In the genomic region with DNA sequence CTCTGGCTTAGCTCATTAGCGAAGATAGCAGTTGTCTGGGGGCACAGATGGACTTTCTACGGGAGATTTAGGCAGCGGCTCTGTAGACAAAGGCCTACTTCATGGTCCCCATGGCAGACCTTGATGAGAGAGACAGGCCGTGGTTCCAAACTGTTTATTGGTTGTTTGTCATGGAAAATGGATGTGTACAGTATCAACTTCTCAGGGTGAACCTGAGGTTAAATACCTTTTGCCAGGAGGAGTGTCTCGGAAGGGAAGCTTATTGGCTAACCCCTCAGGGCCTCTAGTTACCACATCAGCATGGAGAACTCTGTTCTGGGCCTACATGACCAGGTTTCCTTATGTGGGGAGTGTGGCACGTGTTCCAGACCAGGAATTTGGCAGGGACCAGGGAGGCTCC, we compare ENCODE assay signal across 25 mouse cellular contexts. TPM values are rescaled to one million over a fixed set of nuclear protein-coding genes. Genes with fewer than 3 reads are reported as not detected.
DNase-seq lines count a peak whose midpoint lies in the region; ATAC-seq and TF ChIP-seq lines count a peak whose summit lies in the region.
"Had no signal": no experiment of that assay in that cellular context is flagged by ENCODE, and none has a peak within 500 bp of the region (broad histone marks: within the 10 kb centered on the region; RNA-seq: fewer than 3 reads in every experiment).

No protein-coding gene starts in this region.

- no peaks in the 10 kb centered on the region for H3K27me3 ChIP-seq in liver, adult 2 months (ENCODE audit: control insufficient read depth, insufficient read depth, low read length)
- H3K27me3 ChIP-seq in liver, embryonic 12.5 days (replicated peaks), result no peaks in the 10 kb centered on the region
- no peaks in the 10 kb centered on the region for H3K27me3 ChIP-seq in testis, adult 2 months (ENCODE audit: control insufficient read depth, insufficient read depth, low read length)
- no peaks in the 10 kb centered on the region for H3K27me3 ChIP-seq in limb, embryonic 10.5 days (ENCODE audit: low read depth, poor library complexity, severe bottlenecking)
- H3K27me3 ChIP-seq: embryonic facial prominence, embryonic 13.5 days; hindbrain, embryonic 12.5 days; hindbrain, embryonic 15.5 days had no signal

- no peak overlapping the region for H3K9ac ChIP-seq in liver, adult 2 months (ENCODE audit: low read depth, low read length)
- no peak overlapping the region for H3K9ac ChIP-seq in liver, embryonic 12.5 days
- H3K9ac ChIP-seq in ES-E14 (ENCODE audit: insufficient read depth, low read depth, low read length, poor library complexity, severe bottlenecking), result peak overlapping the region; percentile 71
- H3K9ac ChIP-seq: embryonic facial prominence, embryonic 13.5 days; forebrain, postnatal 0 days; hindbrain, embryonic 12.5 days; hindbrain, embryonic 15.5 days had no signal

- H3K9me3 ChIP-seq in liver, embryonic 12.5 days (replicated peaks), result no peaks in the 10 kb centered on the region
- H3K9me3 ChIP-seq in ES-E14 (ENCODE audit: control insufficient read depth, insufficient read depth, low read depth, low read length), result no peaks in the 10 kb centered on the region
- no peaks in the 10 kb centered on the region for H3K9me3 ChIP-seq in limb, embryonic 10.5 days (replicated peaks)
- H3K9me3 ChIP-seq: embryonic facial prominence, embryonic 10.5 days; embryonic facial prominence, embryonic 13.5 days; hindbrain, embryonic 12.5 days; hindbrain, embryonic 15.5 days had no signal

- in situ Hi-C loops in ES-E14 (cut with MboI; ENCODE audit: low sequenced_read_pairs in 2 of 2, unreplicated experiment in 2 of 2), result no loop called here

- H3K27ac ChIP-seq in liver, adult 2 months (replicated peaks; ENCODE audit: insufficient read depth, low read depth, low read length), result no peak overlapping the region
- H3K27ac ChIP-seq in liver, embryonic 12.5 days, result no peak overlapping the region
- H3K27ac ChIP-seq in testis, adult 2 months (ENCODE audit: control insufficient read depth, insufficient read depth, low read depth, low read length), result peak overlapping the region; percentile 24
- peak overlapping the region; percentile 58; the same call in 1 of the 2 replicates for H3K27ac ChIP-seq in ES-E14 (ENCODE audit: insufficient read depth, low read depth, low read length, poor library complexity, severe bottlenecking)
- peak overlapping the region; percentile 56; the same call in 1 of the 2 replicates for H3K27ac ChIP-seq in limb, embryonic 10.5 days
- H3K27ac ChIP-seq: embryonic facial prominence, embryonic 10.5 days; embryonic facial prominence, embryonic 13.5 days; gastrocnemius, adult 2 months; hindbrain, embryonic 12.5 days; hindbrain, embryonic 15.5 days had no signal

- no peak for TF ChIP-seq POLR2A in liver, adult 2 months (IDR thresholded peaks at IDR 0.05; ENCODE audit: extremely low read depth, insufficient read depth, low read length)
- TF ChIP-seq POLR2A in testis, adult 2 months (IDR thresholded peaks at IDR 0.05; ENCODE audit: control insufficient read depth, low read depth, low read length), result no peak

- H3K4me2 ChIP-seq in liver, embryonic 12.5 days, result no peak overlapping the region
- H3K4me2 ChIP-seq: embryonic facial prominence, embryonic 13.5 days; hindbrain, embryonic 12.5 days; hindbrain, embryonic 15.5 days had no signal

- no peaks in the 10 kb centered on the region for H3K36me3 ChIP-seq in liver, adult 2 months (ENCODE audit: control insufficient read depth, insufficient read depth, low read length)
- H3K36me3 ChIP-seq in liver, embryonic 12.5 days, result no peaks in the 10 kb centered on the region
- H3K36me3 ChIP-seq in testis, adult 2 months (ENCODE audit: control insufficient read depth, insufficient read depth, low read length), result no peaks in the 10 kb centered on the region
- no peaks in the 10 kb centered on the region for H3K36me3 ChIP-seq in ES-E14 (ENCODE audit: control insufficient read depth, insufficient read depth, low read length, poor library complexity, severe bottlenecking)
- no peaks in the 10 kb centered on the region for H3K36me3 ChIP-seq in limb, embryonic 10.5 days
- H3K36me3 ChIP-seq: embryonic facial prominence, embryonic 10.5 days; embryonic facial prominence, embryonic 13.5 days; hindbrain, embryonic 12.5 days; hindbrain, embryonic 15.5 days had no signal

- no peaks in the 10 kb centered on the region for H3K79me2 ChIP-seq in liver, adult 2 months (ENCODE audit: control insufficient read depth, insufficient read depth, low read length)

- TF ChIP-seq CTCF in liver, adult 2 months (IDR thresholded peaks at IDR 0.05; ENCODE audit: low read depth, low read length), result no peak
- no peak for TF ChIP-seq CTCF in testis, adult 2 months (IDR thresholded peaks at IDR 0.05; ENCODE audit: control insufficient read depth, insufficient read depth, insufficient replicate concordance, low read depth, low read length)

- H3K4me1 ChIP-seq in liver, adult 2 months (ENCODE audit: control insufficient read depth, insufficient read depth, low read length), result peaks cover 6% of the 10 kb centered on the region
- 0 out of 2 replicates have a peak, but pooled peaks cover 3% of the 10 kb centered on the region for H3K4me1 ChIP-seq in liver, embryonic 12.5 days
- H3K4me1 ChIP-seq in testis, adult 2 months (ENCODE audit: control insufficient read depth, insufficient read depth, low read length), result peaks cover 5% of the 10 kb centered on the region
- H3K4me1 ChIP-seq in ES-E14 (ENCODE audit: control insufficient read depth in 2 of 2, insufficient read depth in 2 of 2, low read length in 2 of 2, poor library complexity in 1 of 2), result peaks cover 0 to 7% of the 10 kb centered on the region in 2 experiments; a peak in 2 of 4 replicates
- H3K4me1 ChIP-seq in limb, embryonic 10.5 days, result peaks cover 20% of the 10 kb centered on the region

- peak; percentile 42 for DNase-seq in liver, adult 2 months (ENCODE audit: extremely low read depth, low read depth, low spot score)
- DNase-seq in testis, postnatal 14 days (ENCODE audit: low spot score), result no peak
- DNase-seq in ES-E14 (ENCODE audit: low read depth, low spot score), result no peak
- no peak for DNase-seq in limb, embryonic 10.5 days (ENCODE audit: low spot score)
- no peak for DNase-seq in thymus, postnatal 10 days (ENCODE audit: low spot score in 2 of 2)
- DNase-seq in urinary bladder, postnatal 14 days (ENCODE audit: low spot score), result no peak
- DNase-seq: adrenal gland, postnatal 10 days; adrenal gland, postnatal 36 days; B cell, adult 2 months; cerebellum, adult 18-20 months; cerebellum, adult 9-10 months; cerebellum, postnatal 14 days; forebrain, postnatal 0 days; gastrocnemius, adult 2 months; gastrocnemius, postnatal 14 days; heart, adult 11 months had no signal

- WGBS in liver, adult 2 months, result 81% methylated on average over 6 of the region's 6 CpGs
- 62% methylated on average over 6 of the region's 6 CpGs for WGBS in liver, embryonic 12.5 days (ENCODE audit: insufficient replicate concordance)
- 76% methylated on average over 6 of the region's 6 CpGs for WGBS in limb, embryonic 10.5 days

- ATAC-seq in liver, embryonic 12.5 days, result no peak
- ATAC-seq: forebrain, embryonic 14.5 days; forebrain, postnatal 0 days had no signal

- no peak overlapping the region for H3K4me3 ChIP-seq in liver, adult 2 months (ENCODE audit: insufficient read depth, low read depth, low read length)
- no peak overlapping the region for H3K4me3 ChIP-seq in liver, embryonic 12.5 days
- H3K4me3 ChIP-seq in testis, adult 2 months (ENCODE audit: control insufficient read depth, low read depth, low read length), result no peak overlapping the region
- peak overlapping the region; percentile 5 to 12; a peak in 1 of 4 replicates for H3K4me3 ChIP-seq in ES-E14 (ENCODE audit: insufficient read depth in 1 of 2, low read depth in 1 of 2, low read length in 2 of 2, poor library complexity in 1 of 2, severe bottlenecking in 1 of 2)
- H3K4me3 ChIP-seq in limb, embryonic 10.5 days, result no peak overlapping the region
- H3K4me3 ChIP-seq: embryonic facial prominence, embryonic 10.5 days; embryonic facial prominence, embryonic 13.5 days; erythroblast, embryonic 14.5 days; gastrocnemius, adult 2 months; hindbrain, embryonic 12.5 days; hindbrain, embryonic 15.5 days had no signal

TF ChIP-seq in ES-E14, 5 proteins besides CTCF, POLR2A, EP300 and RAD21:
- TF ChIP-seq CHD2 (IDR thresholded peaks at IDR 0.05; ENCODE audit: low read depth, low read length), result no peak
- TF ChIP-seq HCFC1 (IDR thresholded peaks at IDR 0.05; ENCODE audit: borderline replicate concordance, insufficient read depth, low read length), result no peak
- no peak for TF ChIP-seq ZNF384 (IDR thresholded peaks at IDR 0.05; ENCODE audit: low read depth, low read length)

RNA-seq across cellular contexts. Expression of gene Arl4c, which starts 59.1 kb away (rescaled TPM):
- total RNA-seq in liver, adult 2 months (2014; rRNA removed), result 1.4 TPM in 2 replicates
- polyA plus RNA-seq in liver, adult 2 months (2012; rRNA removed), result 0.71 and 0.86 TPM in 2 replicates
- polyA plus RNA-seq in liver, embryonic 12.5 days (2016; fragmentation: Nextera tagmentation; extraction: Ambion mirVana), result 1.8 and 2.3 TPM in 2 replicates
- 5.2 and 5.7 TPM in 2 replicates for polyA plus RNA-seq in testis, adult 2 months (2012; rRNA removed)
- 21.1 and 37.7 TPM in 2 replicates for total RNA-seq in ES-E14 (2012; rRNA removed)
- 9.0 and 9.4 TPM in 2 replicates for polyA plus RNA-seq in limb, embryonic 10.5 days (2016; fragmentation: Nextera tagmentation; extraction: Ambion mirVana)
- total RNA-seq: MEL had no signal

Comparison
In these comparisons a context has a peak if more than half of its experiments do, and no peak if none do; other contexts are left out.
1. H3K27ac ChIP-seq: peak in testis, adult 2 months (single experiment), ES-E14 (single experiment) and limb, embryonic 10.5 days (single experiment); none in liver, adult 2 months (single experiment) and liver, embryonic 12.5 days (single experiment).
2. H3K4me3 ChIP-seq: peak in ES-E14 (2 of 2); none in liver, adult 2 months (single experiment), liver, embryonic 12.5 days (single experiment), testis, adult 2 months (single experiment) and limb, embryonic 10.5 days (single experiment).